Comparison of ENCODE assay signal across 8 mouse cellular contexts in genomic region chr5:139909710-139910550, GRCm38 (mm10). TPM values are rescaled to one million over a fixed set of nuclear protein-coding genes. Genes with fewer than 3 reads are reported as not detected.
DNase-seq lines count a peak whose midpoint lies in the region; ATAC-seq lines count a peak whose summit lies in the region.

No protein-coding gene starts in this region.

- peak overlapping the region in 1 of 2 experiments; percentile 3; a peak in 1 of 4 replicates for H3K4me3 ChIP-seq in heart, embryonic 14.5 days (ENCODE audit: control insufficient read depth in 1 of 2, insufficient read depth in 1 of 2, low read depth in 1 of 2, low read length in 2 of 2)
- H3K4me3 ChIP-seq in limb, embryonic 12.5 days (replicated peaks): peak overlapping the region; percentile 66
- H3K4me3 ChIP-seq in neural tube, embryonic 12.5 days: peak overlapping the region; percentile 25

- H3K27ac ChIP-seq in heart, embryonic 14.5 days (replicated peaks in 1 of 2; ENCODE audit: control insufficient read depth in 1 of 2, insufficient read depth in 1 of 2, low read depth in 2 of 2, low read length in 2 of 2): no peak overlapping the region
- H3K27ac ChIP-seq in limb, embryonic 12.5 days: no peak overlapping the region
- H3K27ac ChIP-seq in neural tube, embryonic 12.5 days: no peak overlapping the region

- peaks cover 100% of the 10 kb centered on the region for H3K27me3 ChIP-seq in heart, embryonic 14.5 days (ENCODE audit: control insufficient read depth, insufficient read depth, low read length)
- H3K27me3 ChIP-seq in limb, embryonic 12.5 days: peaks cover 100% of the 10 kb centered on the region
- peaks cover 91% of the 10 kb centered on the region for H3K27me3 ChIP-seq in neural tube, embryonic 12.5 days (replicated peaks)

- H3K4me2 ChIP-seq in heart, embryonic 14.5 days (ENCODE audit: low read length): peak overlapping the region; percentile 14; the same call in 1 of the 2 replicates
- peak overlapping the region; percentile 98; the same call in 1 of the 2 replicates for H3K4me2 ChIP-seq in limb, embryonic 12.5 days
- H3K4me2 ChIP-seq in neural tube, embryonic 12.5 days (replicated peaks): peak overlapping the region; percentile 89

- H3K9ac ChIP-seq in heart, embryonic 14.5 days (ENCODE audit: low read length): no peak overlapping the region
- no peak overlapping the region for H3K9ac ChIP-seq in limb, embryonic 12.5 days (replicated peaks)
- peak overlapping the region; percentile 35; the same call in 1 of the 2 replicates for H3K9ac ChIP-seq in neural tube, embryonic 12.5 days

- ATAC-seq in CD4-positive, CD25-positive, alpha-beta regulatory T cell, adult 4 months: peak; percentile 17
- ATAC-seq in heart, embryonic 14.5 days (ENCODE audit: insufficient number of reproducible peaks, insufficient read depth, low FRiP score, low read depth): no peak
- no peak for ATAC-seq in limb, embryonic 12.5 days (ENCODE audit: insufficient number of reproducible peaks, insufficient read depth, low FRiP score, low TSS enrichment, low read depth)
- ATAC-seq in neural tube, embryonic 12.5 days (ENCODE audit: low FRiP score, low read depth): no peak

- DNase-seq in adrenal gland, adult 2 months: peak; percentile 50
- no peak for DNase-seq in adrenal gland, adult 8-10 months
- DNase-seq in yolk sac, embryonic 10.5 days (ENCODE audit: low spot score): no peak
- DNase-seq in cerebellum, adult 11 months: no peak

- no peaks in the 10 kb centered on the region for H3K9me3 ChIP-seq in heart, embryonic 14.5 days (ENCODE audit: control insufficient read depth, low read length)
- no peaks in the 10 kb centered on the region for H3K9me3 ChIP-seq in limb, embryonic 12.5 days
- no peaks in the 10 kb centered on the region for H3K9me3 ChIP-seq in neural tube, embryonic 12.5 days

- peaks cover 5 to 31% of the 10 kb centered on the region in 2 experiments; a peak in 3 of 4 replicates for H3K4me1 ChIP-seq in heart, embryonic 14.5 days (ENCODE audit: control insufficient read depth in 2 of 2, insufficient read depth in 2 of 2, low read length in 2 of 2)
- H3K4me1 ChIP-seq in limb, embryonic 12.5 days (replicated peaks): peaks cover 58% of the 10 kb centered on the region
- H3K4me1 ChIP-seq in neural tube, embryonic 12.5 days: peaks cover 63% of the 10 kb centered on the region

- WGBS in heart, embryonic 14.5 days: 3% methylated on average over 29 of the region's 29 CpGs
- 1% methylated on average over 29 of the region's 29 CpGs for WGBS in limb, embryonic 12.5 days
- WGBS in neural tube, embryonic 12.5 days: 1% methylated on average over 29 of the region's 29 CpGs

- no peaks in the 10 kb centered on the region for H3K36me3 ChIP-seq in heart, embryonic 14.5 days (ENCODE audit: control insufficient read depth, insufficient read depth, low read length)
- no peaks in the 10 kb centered on the region for H3K36me3 ChIP-seq in limb, embryonic 12.5 days
- H3K36me3 ChIP-seq in neural tube, embryonic 12.5 days: no peaks in the 10 kb centered on the region

RNA-seq across cellular contexts. Expression of gene Elfn1, which starts 2.2 kb away (rescaled TPM):
- 10 to 100 TPM in 1 of 2 experiments, under 1 TPM in 1; 0.35 to 25.4 TPM for total RNA-seq in adrenal gland, adult 2 months (2021)
- 33.8 and 96.1 TPM in 2 replicates for polyA plus RNA-seq in adrenal gland, adult 2 months (2012; rRNA removed)
- 10 to 100 TPM in 1 of 4 experiments, 1 to 10 TPM in 1, under 1 TPM in 2; 0.32 to 49.6 (median 5.4) TPM for total RNA-seq in adrenal gland, adult 8-10 months (2022)
- not detected for polyA plus RNA-seq in CD4-positive, CD25-positive, alpha-beta regulatory T cell, adult 4 months (2017; shearing (Covaris generic))
- polyA plus RNA-seq in heart, embryonic 14.5 days (2014; fragmentation: Nextera tagmentation; extraction: Ambion mirVana): 0.07 TPM in 1 of 2 replicates, not detected in the other
- polyA plus RNA-seq in limb, embryonic 12.5 days (2016; fragmentation: Nextera tagmentation; extraction: Ambion mirVana): 0.28 and 0.35 TPM in 2 replicates
- polyA plus RNA-seq in neural tube, embryonic 12.5 days (2016; fragmentation: Nextera tagmentation; extraction: Ambion mirVana): 2.6 TPM in 2 replicates

Comparison
In these comparisons a context has a peak if more than half of its experiments do, and no peak if none do; other contexts are left out.
1. H3K4me2 ChIP-seq: peak in every context shown above with its lines; median percentile 98 in limb, embryonic 12.5 days; 89 in neural tube, embryonic 12.5 days; 14 in heart, embryonic 14.5 days.